Mouse (Mus musculus): ENCODE measurements around the gene Wwox. TPM values are rescaled to one million over a fixed set of nuclear protein-coding genes. Genes with fewer than 3 reads are reported as not detected.

The Wwox gene
- total RNA-seq, 2 experiments from 2014 or later = 14.2 to 14.3 TPM

GRCm38 (mm10) chr8:114526626-114527267 is 87.3 kb downstream of the Wwox start:
- DNase-seq (ENCODE audit: low spot score in 2 of 2) = no peak
- TF ChIP-seq CTCF (conservative IDR thresholded peaks at IDR 0.05) = no peak
- H3K27ac ChIP-seq = no peak overlapping the region

GRCm38 (mm10) chr8:114527648-114528221 is 88.3 kb downstream of the Wwox start:
- DNase-seq (ENCODE audit: low spot score in 2 of 2) = no peak
- Histone ChIP-seq H3K27ac (no peak overlapping the region), H3K4me3 (no peak overlapping the region)
- no peak for TF ChIP-seq CTCF (conservative IDR thresholded peaks at IDR 0.05)

More at GRCm38 (mm10) chr8:114526626-114527267, 87.3 kb downstream of the Wwox start:
- H3K4me3 ChIP-seq = no peak overlapping the region

GRCm38 (mm10) chr8:114529581-114529980 is 90.1 kb downstream of the Wwox start:
- TF ChIP-seq CTCF (conservative IDR thresholded peaks at IDR 0.05) = no peak
- Histone ChIP-seq H3K4me3 (no peak overlapping the region), H3K27ac (no peak overlapping the region)
- no peak for DNase-seq (ENCODE audit: low spot score in 2 of 2)

- no peak for TF ChIP-seq CTCF (conservative IDR thresholded peaks at IDR 0.05)
- no peak overlapping the region for H3K27ac ChIP-seq
- DNase-seq (ENCODE audit: low spot score in 2 of 2) = no peak
- no peak overlapping the region for H3K4me3 ChIP-seq
Observed at GRCm38 (mm10) chr8:114536201-114536600, 96.7 kb downstream of the Wwox start.

- peak; percentile 8 to 47 for DNase-seq (ENCODE audit: low spot score in 2 of 2)
- no peak overlapping the region for H3K27ac ChIP-seq
- TF ChIP-seq CTCF (conservative IDR thresholded peaks at IDR 0.05) = peak; percentile 89
- H3K4me3 ChIP-seq = no peak overlapping the region
Observed at GRCm38 (mm10) chr8:114541132-114541531, 101.7 kb downstream of the Wwox start.

- no peak overlapping the region for H3K4me3 ChIP-seq
- no peak for TF ChIP-seq CTCF (conservative IDR thresholded peaks at IDR 0.05)
- H3K27ac ChIP-seq = no peak overlapping the region
- DNase-seq (ENCODE audit: low spot score in 2 of 2) = no peak
Observed at GRCm38 (mm10) chr8:114548360-114548759, 108.9 kb downstream of the Wwox start.

GRCm38 (mm10) chr8:114548837-114549236 is 109.4 kb downstream of the Wwox start:
- H3K4me3 ChIP-seq = no peak overlapping the region
- H3K27ac ChIP-seq = no peak overlapping the region
- TF ChIP-seq CTCF (conservative IDR thresholded peaks at IDR 0.05) = no peak
- no peak for DNase-seq (ENCODE audit: low spot score in 2 of 2)

- DNase-seq (ENCODE audit: low spot score in 2 of 2) = no peak
- TF ChIP-seq CTCF (conservative IDR thresholded peaks at IDR 0.05) = peak; percentile 52
Observed at GRCm38 (mm10) chr8:114550029-114550428, 110.6 kb downstream of the Wwox start.

GRCm38 (mm10) chr8:114552606-114553005 is 113.2 kb downstream of the Wwox start:
- no peak overlapping the region for H3K4me3 ChIP-seq
- no peak overlapping the region for H3K27ac ChIP-seq
- no peak for DNase-seq (ENCODE audit: low spot score in 2 of 2)
- TF ChIP-seq CTCF (conservative IDR thresholded peaks at IDR 0.05) = no peak

More at GRCm38 (mm10) chr8:114550029-114550428, 110.6 kb downstream of the Wwox start:
- no peak overlapping the region for H3K27ac ChIP-seq
- H3K4me3 ChIP-seq = no peak overlapping the region

- TF ChIP-seq CTCF (conservative IDR thresholded peaks at IDR 0.05) = no peak
- DNase-seq (ENCODE audit: low spot score in 2 of 2) = no peak
Observed at GRCm38 (mm10) chr8:114554966-114555365, 115.5 kb downstream of the Wwox start.

GRCm38 (mm10) chr8:114555491-114556202 is 116.2 kb downstream of the Wwox start:
- TF ChIP-seq CTCF (conservative IDR thresholded peaks at IDR 0.05) = no peak
- no peak overlapping the region for H3K27ac ChIP-seq
- H3K4me3 ChIP-seq = no peak overlapping the region
- no peak for DNase-seq (ENCODE audit: low spot score in 2 of 2)

More at GRCm38 (mm10) chr8:114554966-114555365, 115.5 kb downstream of the Wwox start:
- Histone ChIP-seq H3K27ac (no peak overlapping the region), H3K4me3 (no peak overlapping the region)

- no peak for TF ChIP-seq CTCF (conservative IDR thresholded peaks at IDR 0.05)
- no peak for DNase-seq (ENCODE audit: low spot score in 2 of 2)
Observed at GRCm38 (mm10) chr8:114561191-114561590, 121.7 kb downstream of the Wwox start.

GRCm38 (mm10) chr8:114562486-114562885 is 123.0 kb downstream of the Wwox start:
- no peak for TF ChIP-seq CTCF (conservative IDR thresholded peaks at IDR 0.05)
- no peak for DNase-seq (ENCODE audit: low spot score in 2 of 2)
- H3K4me3 ChIP-seq = no peak overlapping the region
- H3K27ac ChIP-seq = no peak overlapping the region

More at GRCm38 (mm10) chr8:114561191-114561590, 121.7 kb downstream of the Wwox start:
- Histone ChIP-seq H3K4me3 (no peak overlapping the region), H3K27ac (no peak overlapping the region)

Measured in layer of hippocampus, adult 2 months (tissue).